Mouse (Mus musculus) regulatory T cell (primary cell): Measurements from ENCODE around the gene Slc34a2.

ENCODE experiments used
- in situ Hi-C: fragments of 300-600 bp; cut with MboI, MseI; formaldehyde crosslinking; loops from one replicate; pipeline ENCODE4 v1.15.1; 2025; ENCODE audit warnings: high pct_unique_total_duplicates

The Slc34a2 gene

DNA sequence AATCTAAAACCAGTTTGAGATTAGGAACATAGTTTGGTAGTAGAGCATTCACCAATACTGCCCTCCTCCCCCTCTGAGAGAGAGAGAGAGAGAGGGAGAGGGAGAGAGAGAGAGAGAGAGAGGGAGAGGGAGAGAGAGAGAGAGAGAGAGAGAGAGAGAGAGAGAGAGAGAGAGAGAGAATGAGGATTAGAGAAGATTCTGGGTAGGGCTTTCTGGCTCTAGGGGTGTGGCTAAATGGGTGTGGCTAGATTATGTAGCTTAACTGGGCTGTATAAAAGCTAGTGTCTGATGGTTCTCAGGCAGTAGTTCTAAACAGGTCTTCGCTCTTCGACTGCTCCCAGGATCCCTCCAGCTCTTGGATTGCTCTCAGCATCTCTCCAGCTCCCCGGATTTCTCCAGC lies at the start of gene Slc34a2:
Gene Slc34a2, plus strand, starts transcription at position 301 of the 400 bp plus-strand sequence.
- in situ Hi-C loops = no loop called here

DNA sequence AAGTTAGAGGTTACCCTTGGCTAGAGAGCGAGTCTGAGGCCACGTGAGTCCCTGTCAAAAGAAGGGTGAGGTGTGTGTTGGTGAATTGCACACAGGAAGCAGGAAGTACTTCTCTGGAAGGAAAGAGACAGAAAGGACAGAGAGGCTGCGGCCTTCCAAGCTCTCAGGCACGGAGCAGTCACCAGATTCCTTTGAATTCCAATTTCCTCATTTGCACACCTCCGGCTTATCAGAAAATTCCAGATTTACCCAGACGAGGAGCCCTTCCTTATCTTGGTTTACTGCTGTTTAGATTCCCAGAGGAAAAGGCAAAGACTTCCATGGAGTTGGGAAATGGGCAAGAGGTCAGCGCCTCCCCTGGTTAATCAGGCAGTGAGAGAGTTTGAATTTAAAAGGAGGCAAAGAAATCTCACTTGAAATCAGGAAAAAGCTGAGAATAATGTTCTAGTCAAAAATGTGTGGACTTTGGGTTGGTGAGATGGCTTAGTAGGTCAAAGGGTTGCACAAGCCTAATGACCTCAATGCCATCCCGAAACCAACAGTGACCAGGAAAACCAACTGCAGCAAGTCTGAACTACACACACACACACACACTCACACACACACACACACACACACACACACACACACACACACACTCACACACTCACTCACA lies 47.1 kb upstream of the Slc34a2 start:
- in situ Hi-C loops = no loop called here

- in situ Hi-C loops = no loop called here
Observed at GRCm38 (mm10) chr5:52992210-52992897, 45.5 kb upstream of the Slc34a2 start.

DNA sequence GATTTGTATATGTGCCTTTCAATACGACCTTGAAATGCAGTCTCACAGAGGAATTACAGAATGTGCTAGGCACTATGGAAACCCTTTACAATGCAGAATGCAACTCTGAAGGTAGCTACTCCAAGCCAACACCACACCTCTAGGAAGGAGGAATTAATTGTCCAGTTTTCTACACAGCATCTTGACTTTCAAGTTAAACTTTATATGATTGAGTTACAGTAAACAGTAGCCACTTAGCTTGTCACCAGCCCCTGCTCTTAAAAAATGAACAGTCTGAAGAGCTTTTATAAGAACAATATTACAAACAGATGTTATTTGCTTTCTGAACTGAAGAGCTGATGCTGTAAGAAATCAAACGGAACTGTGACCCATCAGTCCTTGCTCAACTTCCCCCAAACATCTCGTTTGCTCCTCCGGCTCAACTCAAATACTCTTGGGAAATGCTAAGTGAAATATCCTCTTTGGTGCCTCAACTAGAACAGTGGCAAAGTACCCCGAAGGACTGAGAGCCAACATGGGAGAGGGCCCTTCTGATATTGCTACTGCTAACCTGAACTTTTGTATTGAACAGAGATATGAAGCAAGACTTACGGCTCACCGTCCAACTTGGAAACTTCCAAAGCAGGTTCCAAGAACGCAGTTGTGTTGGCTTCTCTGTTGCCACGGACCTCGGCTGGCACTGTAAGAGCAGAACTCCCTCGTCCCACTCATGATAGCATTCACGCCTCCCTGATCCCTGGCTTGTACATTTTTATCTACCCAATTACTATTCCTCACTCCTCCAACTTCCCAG lies 44.2 kb upstream of the Slc34a2 start:
- in situ Hi-C loops = no loop called here

GRCm38 (mm10) chr5:52995461-52995860 lies 42.4 kb upstream of the Slc34a2 start:
- in situ Hi-C loops = no loop called here

DNA sequence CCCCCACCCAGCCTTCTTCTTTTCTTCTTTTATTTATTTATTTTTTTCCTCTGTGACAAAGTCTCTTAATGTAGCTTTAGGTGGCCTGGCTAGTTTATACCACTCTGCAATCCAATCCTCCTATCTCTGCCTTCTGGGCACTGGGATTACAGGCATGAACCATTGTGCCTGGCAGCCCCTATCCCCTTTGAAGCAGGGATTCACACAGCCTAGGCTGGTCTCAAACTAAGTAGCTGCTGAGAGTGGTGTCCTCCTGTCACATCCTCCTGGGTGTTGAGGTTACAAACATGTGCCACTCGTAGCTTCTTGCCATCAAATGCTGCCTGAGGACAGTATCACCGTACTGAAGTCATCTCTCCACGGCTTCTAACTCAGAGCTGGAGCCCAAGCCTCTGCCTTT lies 41.7 kb upstream of the Slc34a2 start:
- in situ Hi-C loops = no loop called here

GRCm38 (mm10) chr5:52996601-52997000 lies 41.3 kb upstream of the Slc34a2 start:
- in situ Hi-C loops = no loop called here

DNA sequence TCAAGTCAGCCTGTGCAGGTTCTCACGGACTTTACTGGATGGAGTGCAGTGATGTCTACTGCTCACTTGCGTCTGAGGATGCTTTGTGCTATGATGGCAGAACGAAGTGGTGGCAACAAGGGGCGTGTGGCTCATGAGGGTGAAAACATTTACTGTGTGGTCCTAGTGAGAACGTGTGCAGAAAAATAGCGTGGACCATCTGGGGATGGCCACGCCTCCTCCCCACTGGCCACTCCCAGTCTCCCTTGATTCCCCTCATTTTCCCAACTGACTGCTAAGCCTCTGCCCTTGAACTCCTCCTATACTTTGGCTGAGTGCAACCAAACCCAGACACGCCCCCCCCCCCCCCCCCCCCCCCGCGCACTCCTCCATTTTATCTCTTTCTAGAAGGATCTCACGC lies 40.8 kb upstream of the Slc34a2 start:
- in situ Hi-C loops = no loop called here

DNA sequence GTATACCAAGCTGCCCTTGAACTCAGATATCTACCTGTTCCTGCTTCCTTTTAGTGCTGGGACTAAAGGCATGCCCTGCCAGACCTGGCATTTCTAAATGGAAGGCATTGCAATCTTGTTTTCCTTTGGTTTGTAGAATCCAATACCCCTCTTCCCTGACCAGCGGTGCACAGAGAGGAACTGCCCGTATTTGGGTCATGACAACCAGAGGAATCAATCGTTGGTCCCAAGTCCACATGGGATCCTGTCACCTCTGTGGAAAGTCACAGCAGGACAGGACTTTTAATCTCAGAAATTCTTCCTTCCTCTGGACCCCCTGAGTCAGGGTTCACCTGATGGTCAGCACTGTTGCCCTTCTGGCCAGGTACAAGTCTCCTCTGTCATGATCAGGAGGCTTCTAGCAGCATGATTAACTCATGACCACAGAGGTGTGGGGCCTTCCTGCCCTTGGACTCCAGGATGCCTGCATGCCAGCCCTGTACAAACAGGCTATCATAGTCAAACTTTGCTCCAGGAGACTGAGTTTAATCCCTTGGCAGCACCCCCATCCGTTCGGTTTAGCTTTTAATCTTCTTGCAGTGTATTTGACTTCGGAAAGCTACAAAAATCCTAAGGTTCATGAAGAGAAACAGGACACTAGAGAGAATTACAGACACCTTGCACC lies 39.7 kb upstream of the Slc34a2 start:
- in situ Hi-C loops = no loop called here

DNA sequence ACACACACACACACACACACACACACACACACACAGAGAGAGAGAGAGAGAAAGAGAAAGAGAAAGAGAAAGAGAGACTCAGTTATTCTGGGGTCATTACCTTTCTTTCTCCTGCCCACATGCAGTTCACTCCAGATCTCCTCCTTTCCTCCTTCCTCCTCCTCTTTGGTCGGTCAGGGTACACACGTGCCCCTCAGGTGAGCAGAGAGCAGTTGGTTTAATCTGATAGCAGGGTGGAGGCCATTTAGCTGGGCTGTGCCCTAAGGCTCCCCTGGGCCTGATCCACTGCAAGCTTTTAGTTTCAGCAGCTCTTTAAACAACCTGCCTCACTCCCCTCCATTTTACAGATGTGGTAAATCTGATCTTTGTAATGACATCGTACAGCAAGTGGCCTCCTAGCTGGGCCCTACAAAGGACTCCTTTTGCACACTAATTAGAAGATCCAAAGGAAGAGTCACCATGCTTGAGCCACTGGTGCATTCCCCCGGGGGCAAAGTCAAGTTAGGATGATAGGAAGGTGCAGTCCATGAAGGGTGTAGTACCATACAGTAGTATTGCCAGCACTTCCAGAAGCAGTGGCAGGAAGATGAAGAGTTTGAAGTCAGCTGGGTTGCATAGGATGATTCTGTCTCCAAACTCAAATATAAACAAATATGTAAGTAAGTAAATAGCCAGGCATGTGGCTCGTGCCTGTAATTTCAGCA lies 37.6 kb upstream of the Slc34a2 start:
- in situ Hi-C loops = no loop called here

DNA sequence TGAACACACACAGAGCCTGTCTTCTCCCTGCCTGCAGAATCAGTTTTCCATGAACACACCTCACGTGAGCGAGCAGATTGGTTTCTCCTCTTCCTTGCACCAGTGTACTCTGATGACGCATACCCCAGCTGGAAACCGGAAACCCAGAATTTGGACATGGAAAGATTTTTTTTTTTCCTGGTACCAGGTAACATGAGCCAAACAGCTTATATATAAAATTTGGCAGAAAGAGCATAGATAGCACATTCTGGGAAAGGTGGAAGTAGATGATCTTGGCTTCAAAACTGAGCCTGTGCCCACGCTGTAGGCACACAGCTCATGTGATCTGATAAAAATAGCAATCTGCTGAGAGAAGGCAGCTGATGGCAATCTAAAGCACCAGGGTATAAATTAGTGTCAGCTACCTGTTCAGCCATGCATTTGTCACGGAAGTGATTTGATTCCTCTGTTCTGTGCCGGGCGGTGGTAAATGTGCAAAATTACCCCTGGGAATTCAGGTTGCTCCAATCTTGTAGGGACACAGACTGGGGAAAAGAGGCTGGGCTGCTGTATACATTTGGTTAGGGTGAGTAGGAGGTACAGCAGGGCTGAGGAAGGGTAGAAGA lies 35.2 kb upstream of the Slc34a2 start:
- in situ Hi-C loops = no loop called here

DNA sequence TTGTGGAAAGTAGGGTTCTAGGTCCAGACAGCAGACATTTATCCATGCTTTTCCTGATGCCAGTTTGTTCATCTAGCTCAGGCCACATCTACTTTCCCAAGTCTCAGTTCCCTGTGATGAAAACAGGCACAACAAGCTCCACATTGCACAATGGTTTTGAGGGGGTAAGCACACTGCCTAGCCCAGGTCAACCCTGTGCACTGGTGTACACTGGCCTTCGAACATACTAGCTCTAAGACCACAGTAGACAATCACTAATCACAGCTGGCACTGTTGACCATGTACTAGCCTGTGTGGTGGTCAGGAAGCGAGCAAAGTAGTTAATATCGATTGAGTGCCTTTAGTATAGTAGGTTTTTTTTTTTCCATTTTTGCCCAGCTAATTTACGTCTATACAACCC lies 34.4 kb upstream of the Slc34a2 start:
- in situ Hi-C loops = no loop called here

DNA sequence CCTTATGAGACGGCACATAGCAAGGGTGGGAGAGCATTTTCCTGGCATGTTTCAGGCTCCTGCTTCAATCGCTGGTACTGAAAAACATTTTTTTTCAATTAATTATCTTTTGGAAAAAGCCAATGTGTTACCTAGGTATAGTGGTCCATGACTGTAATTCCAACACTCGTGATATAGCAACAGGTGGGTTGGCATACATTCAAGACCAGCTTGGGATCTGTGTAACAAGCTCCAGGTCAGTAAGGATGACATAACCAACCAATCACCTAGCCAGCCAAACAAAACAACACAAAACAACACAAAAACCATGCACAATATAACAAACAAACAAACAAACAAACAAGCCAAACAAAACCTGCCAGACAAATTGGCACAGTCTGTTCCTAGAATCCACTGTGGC lies 33.9 kb upstream of the Slc34a2 start:
- in situ Hi-C loops = no loop called here

- in situ Hi-C loops = no loop called here
Observed at GRCm38 (mm10) chr5:53009027-53009769, 28.7 kb upstream of the Slc34a2 start.

- in situ Hi-C loops = no loop called here
Observed at GRCm38 (mm10) chr5:53009770-53010133, 28.1 kb upstream of the Slc34a2 start.

DNA sequence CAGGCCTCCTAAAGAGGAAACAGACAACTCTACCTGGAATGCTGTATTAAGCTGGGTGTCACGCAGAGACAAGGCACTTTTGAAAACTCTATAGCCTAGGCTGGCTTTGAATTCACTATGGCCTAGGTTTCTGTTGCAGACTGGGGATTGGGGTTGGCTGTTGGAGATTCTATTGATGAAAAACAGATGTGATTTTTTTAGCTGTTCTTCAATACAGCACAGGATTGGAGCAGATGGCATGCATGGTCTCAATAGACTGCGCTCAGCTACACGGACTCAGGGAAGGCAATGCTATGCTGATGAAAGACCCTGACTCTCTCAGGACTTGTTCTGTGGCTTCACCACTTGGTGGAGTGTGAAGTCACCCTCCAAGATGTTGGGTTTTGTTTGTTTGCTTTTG lies 26.6 kb upstream of the Slc34a2 start:
- in situ Hi-C loops = no loop called here

DNA sequence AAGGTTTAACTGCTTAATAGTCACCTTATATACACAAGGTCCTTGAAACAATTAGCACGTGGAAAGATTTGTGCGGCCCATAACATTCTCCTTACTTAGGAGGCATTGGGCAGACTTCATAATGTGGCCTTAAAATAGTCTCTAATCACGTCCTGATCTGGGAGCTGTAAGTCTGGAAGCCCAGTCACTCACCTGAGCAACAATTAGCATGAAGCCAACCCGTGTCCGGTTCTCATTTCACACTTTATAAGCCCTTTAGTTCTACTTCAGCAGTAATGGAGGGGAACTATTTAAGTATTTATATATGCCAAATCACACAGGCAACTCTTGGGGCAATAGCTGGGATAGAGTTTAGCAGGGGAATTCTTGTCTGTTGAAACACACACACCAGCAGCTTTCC lies 21.3 kb upstream of the Slc34a2 start:
- in situ Hi-C loops = no loop called here

DNA sequence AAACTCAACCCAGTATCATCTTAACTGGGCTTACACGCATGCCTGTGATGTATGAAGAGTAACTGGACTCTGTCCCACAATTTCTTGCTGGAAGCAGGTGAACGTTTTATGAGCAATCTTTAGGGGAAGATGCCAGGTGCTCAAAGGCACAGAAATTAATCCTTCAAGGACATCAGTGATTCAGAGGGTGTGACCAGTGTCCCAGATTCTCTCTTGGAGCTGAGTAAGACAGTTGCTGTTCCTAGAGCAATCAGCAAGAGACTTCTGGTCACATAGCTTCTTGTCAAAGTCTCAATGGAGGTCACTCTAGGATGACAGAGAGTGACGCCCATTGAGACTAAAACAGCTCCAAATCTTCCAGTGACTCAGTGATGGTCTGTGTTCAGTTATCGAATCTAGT lies 19.6 kb upstream of the Slc34a2 start:
- in situ Hi-C loops = no loop called here

DNA sequence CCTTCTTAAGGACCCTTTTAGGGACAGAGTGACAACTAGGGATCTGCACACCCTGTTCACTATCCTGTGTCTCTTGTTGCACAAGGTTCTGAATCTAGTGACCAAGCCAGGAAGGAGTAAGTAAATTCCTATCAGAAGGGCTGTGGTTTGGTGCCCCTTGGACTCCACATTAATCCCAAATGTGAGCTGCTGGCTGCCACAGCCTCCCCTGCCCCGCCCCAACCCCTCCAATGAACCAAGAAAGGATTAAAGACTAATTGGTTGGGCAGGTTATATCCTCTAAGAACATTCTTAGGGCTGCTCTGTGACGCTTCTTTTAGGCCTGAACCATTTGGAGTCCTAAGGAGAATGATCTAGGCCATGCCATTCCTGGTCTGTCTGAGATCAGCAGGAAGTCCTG lies 14.4 kb upstream of the Slc34a2 start:
- in situ Hi-C loops = loop anchor here (10.0 kb wide), 1 partner anchor 1889 kb away; no protein-coding TSS in a partner anchor

GRCm38 (mm10) chr5:53023901-53024300 lies 14.0 kb upstream of the Slc34a2 start:
- in situ Hi-C loops = loop anchor here (10.0 kb wide), 1 partner anchor 1889 kb away; no protein-coding TSS in a partner anchor
